Mouse (Mus musculus) cerebellum, postnatal 14 days (tissue): ENCODE measurements at regions not wholly inside any gene's neighbourhood (a gene's known extent, or its start where the extent isn't known, plus 50 kb on each side); places are given as distances from the start of the nearest gene placed in this dataset.
"Not testable (repeated sequence)": the region's sequence is repeated elsewhere in the genome, so short reads cannot be mapped to it uniquely, and the experiment has no call there.

ENCODE experiments used
- DNase-seq, 2 experiments: peaks; one replicate each; pipeline ENCODE4 v3.0.0; 2021; ENCODE audit warnings: mixed read lengths in 2 of 2

GRCm38 (mm10) chr9:9606322-9606721 lies 367.4 kb upstream of the Arhgap42 start:
- DNase-seq = peak; percentile 36 to 38

- no peak for DNase-seq
These were observed 352.4 kb upstream of the Arhgap42 start for GRCm38 (mm10) chr9:9591263-9591662.

GRCm38 (mm10) chr9:9583011-9583605 lies 344.2 kb upstream of the Arhgap42 start:
- DNase-seq = peak; percentile 96 to 98

GRCm38 (mm10) chr9:9582301-9583010 lies 343.6 kb upstream of the Arhgap42 start:
- peak; percentile 72 to 77 for DNase-seq

GRCm38 (mm10) chr9:9568040-9568649 lies 329.2 kb upstream of the Arhgap42 start:
- DNase-seq = no peak

- DNase-seq = peak; percentile 59 to 60
These were observed 325.6 kb upstream of the Arhgap42 start for GRCm38 (mm10) chr9:9564551-9564950.

- no peak for DNase-seq
These were observed 309.8 kb upstream of the Arhgap42 start for GRCm38 (mm10) chr9:9548657-9549056.

- peak; percentile 42 to 71 for DNase-seq
These were observed 308.7 kb upstream of the Arhgap42 start for GRCm38 (mm10) chr9:9547570-9547969.

GRCm38 (mm10) chr9:9547121-9547520 lies 308.2 kb upstream of the Arhgap42 start:
- no peak for DNase-seq

- no peak for DNase-seq
These were observed 261.4 kb upstream of the Arhgap42 start for GRCm38 (mm10) chr9:9500345-9500744.

- DNase-seq = no peak
These were observed 254.8 kb upstream of the Arhgap42 start for GRCm38 (mm10) chr9:9493594-9494182.

- DNase-seq = no peak
These were observed 238.2 kb upstream of the Arhgap42 start for GRCm38 (mm10) chr9:9477145-9477544.

GRCm38 (mm10) chr9:9475009-9475744 lies 236.3 kb upstream of the Arhgap42 start:
- peak in 1 of 2 experiments; percentile 10 for DNase-seq

- no peak for DNase-seq
These were observed 205.3 kb upstream of the Arhgap42 start for GRCm38 (mm10) chr9:9444213-9444612.

GRCm38 (mm10) chr9:9420326-9420725 lies 181.4 kb upstream of the Arhgap42 start:
- DNase-seq = no peak

- peak; percentile 39 to 42 for DNase-seq
These were observed 173.7 kb upstream of the Arhgap42 start for GRCm38 (mm10) chr9:9412460-9413181.

- not testable (repeated sequence) for DNase-seq
These were observed 155.3 kb upstream of the Arhgap42 start for GRCm38 (mm10) chr9:9394190-9394589.

- peak in 1 of 2 experiments; percentile 22 for DNase-seq
These were observed 137.8 kb upstream of the Arhgap42 start for GRCm38 (mm10) chr9:9376650-9377189.

GRCm38 (mm10) chr9:9375304-9375904 lies 136.5 kb upstream of the Arhgap42 start:
- DNase-seq = peak; percentile 85 to 88

- DNase-seq = no peak
These were observed 133.7 kb upstream of the Arhgap42 start for GRCm38 (mm10) chr9:9372594-9372993.

GRCm38 (mm10) chr9:9368731-9369130 lies 129.8 kb upstream of the Arhgap42 start:
- no peak for DNase-seq
